Mouse (Mus musculus) bone marrow, adult 2 months (tissue): Measurements from ENCODE around the gene Ryr3.

Experiments used
- CTCF ChIP-seq: fragments of 200-500 bp; IDR thresholded peaks from 2 replicates; pipeline ENCODE4 v1.5.1; 2011; ENCODE audit warnings: low read length, control low read depth; ENCODE audit not compliant: control insufficient read depth, insufficient read depth
- POLR2A ChIP-seq: fragments of 200-500 bp; IDR thresholded peaks from 2 replicates; pipeline ENCODE4 v1.6.1; 2011; ENCODE audit warnings: low read depth, mild to moderate bottlenecking, control low read depth, low read length, borderline replicate concordance; ENCODE audit not compliant: control insufficient read depth

DNA sequence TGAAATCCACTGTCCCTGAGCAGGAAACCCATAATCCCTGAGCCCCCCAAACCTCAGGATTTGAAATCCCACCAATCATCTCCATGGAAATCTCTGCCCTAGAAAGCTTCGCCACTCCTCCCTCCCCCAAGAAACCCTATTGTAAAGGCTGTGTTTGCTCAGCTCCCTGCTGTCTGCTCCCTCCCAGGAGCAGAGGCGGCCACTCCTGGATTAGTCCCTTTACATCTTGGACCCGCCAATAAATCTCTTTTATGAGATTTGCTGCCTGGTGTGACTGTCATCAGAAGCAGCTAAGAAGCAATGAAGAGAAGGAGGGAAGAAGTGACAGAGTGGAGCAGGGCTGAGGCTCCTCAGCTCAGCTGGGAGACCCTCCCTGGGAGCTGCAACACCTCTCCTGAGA is 599.7 kb downstream of the Ryr3 start:
- TF ChIP-seq CTCF (no peak), POLR2A (no peak)
